Mouse (Mus musculus): ENCODE measurements around the gene Myo5c. TPM values are rescaled to one million over a fixed set of nuclear protein-coding genes. Genes with fewer than 3 reads are reported as not detected.

Myo5c gene
- total and polyA plus RNA-seq, 3 experiments: 3.8 to 5.2 (median 4.4) TPM

GRCm38 (mm10) chr9:75210269-75210668, 21.6 kb upstream of the Myo5c start:
- dilution Hi-C loops (cut with MboI; ENCODE audit: extremely low pct_ligation_motif_present, extremely low pct_unique_long_range_greater_than_20kb, low sequenced_read_pairs): no loop called here
- no peaks in the 10 kb centered on the region for H3K27me3 ChIP-seq (replicated peaks)
- no peaks in the 10 kb centered on the region for H3K4me1 ChIP-seq (ENCODE audit: control insufficient read depth in 1 of 2, insufficient read depth in 2 of 2)
- H3K79me2 ChIP-seq (replicated peaks; ENCODE audit: control insufficient read depth, extremely low read depth, insufficient read depth, poor library complexity, severe bottlenecking): no peaks in the 10 kb centered on the region
- peaks cover 46 to 85% of the 10 kb centered on the region in 2 experiments for H3K36me3 ChIP-seq (replicated peaks in 1 of 2; ENCODE audit: control insufficient read depth in 1 of 2, insufficient read depth in 1 of 2, low read length in 1 of 2)
- DNase-seq (ENCODE audit: extremely low read depth): no peak
- no peak overlapping the region for H3K27ac ChIP-seq (ENCODE audit: insufficient read depth, low read depth)
- TF ChIP-seq RCOR1 (conservative IDR thresholded peaks at IDR 0.05; ENCODE audit: low read depth, low read length): no peak
- peak in 1 of 2 experiments; percentile 41; a peak in 2 of 4 replicates for TF ChIP-seq CTCF (conservative IDR thresholded peaks at IDR 0.05 in 1 of 2, IDR thresholded peaks at IDR 0.05 in 1 of 2; ENCODE audit: low read depth in 2 of 2, low read length in 2 of 2)
- peak; percentile 30 for TF ChIP-seq RAD21 (IDR thresholded peaks at IDR 0.05; ENCODE audit: low read depth, low read length)
- no peak for TF ChIP-seq POLR2AphosphoS2 (IDR thresholded peaks at IDR 0.05; ENCODE audit: low read depth, low read length)
- no peak for TF ChIP-seq TCF12 (IDR thresholded peaks at IDR 0.05; ENCODE audit: low read depth, low read length)
- no peak overlapping the region for H3K4me2 ChIP-seq (ENCODE audit: insufficient read depth, low read depth, poor library complexity, severe bottlenecking)
- no peak overlapping the region for H3K9ac ChIP-seq (ENCODE audit: insufficient read depth, low read depth)
- H3K4me3 ChIP-seq (replicated peaks in 1 of 3; ENCODE audit: low read depth in 2 of 3, low read length in 2 of 3, poor library complexity in 1 of 3): no peak overlapping the region
- in situ Hi-C loops (cut with MboI; ENCODE audit: low pct_ligation_motif_present, low pct_unique_long_range_greater_than_20kb, low sequenced_read_pairs): no loop called here
- H3K9me3 ChIP-seq (replicated peaks; ENCODE audit: low read length): no peaks in the 10 kb centered on the region

- TF ChIP-seq KAT2A (IDR thresholded peaks at IDR 0.05; ENCODE audit: insufficient replicate concordance, low read length): no peak
- no peak for TF ChIP-seq MEF2A (IDR thresholded peaks at IDR 0.05; ENCODE audit: borderline replicate concordance, low read depth, low read length)
- no peak for TF ChIP-seq CHD2 (IDR thresholded peaks at IDR 0.05; ENCODE audit: low read length)
- TF ChIP-seq ZNF384 (IDR thresholded peaks at IDR 0.05; ENCODE audit: low read depth, low read length): no peak
- in situ Hi-C loops (cut with MboI; ENCODE audit: low pct_ligation_motif_present, low pct_unique_long_range_greater_than_20kb, low sequenced_read_pairs) (no loop called here), dilution Hi-C loops (cut with MboI; ENCODE audit: extremely low pct_ligation_motif_present, extremely low pct_unique_long_range_greater_than_20kb, low sequenced_read_pairs) (no loop called here)
- DNase-seq (ENCODE audit: extremely low read depth): no peak
- Histone ChIP-seq H3K27ac (ENCODE audit: insufficient read depth, low read depth) (no peak overlapping the region), H3K27me3 (replicated peaks) (no peaks in the 10 kb centered on the region), H3K4me1 (ENCODE audit: control insufficient read depth in 1 of 2, insufficient read depth in 2 of 2) (no peaks in the 10 kb centered on the region), H3K9me3 (replicated peaks; ENCODE audit: low read length) (no peaks in the 10 kb centered on the region), H3K9ac (ENCODE audit: insufficient read depth, low read depth) (no peak overlapping the region), H3K79me2 (replicated peaks; ENCODE audit: control insufficient read depth, extremely low read depth, insufficient read depth, poor library complexity, severe bottlenecking) (no peaks in the 10 kb centered on the region), H3K4me2 (ENCODE audit: insufficient read depth, low read depth, poor library complexity, severe bottlenecking) (no peak overlapping the region), H3K4me3 (replicated peaks in 1 of 3; ENCODE audit: low read depth in 2 of 3, low read length in 2 of 3, poor library complexity in 1 of 3) (no peak overlapping the region), H3K36me3 (replicated peaks in 1 of 2; ENCODE audit: control insufficient read depth in 1 of 2, insufficient read depth in 1 of 2, low read length in 1 of 2) (peaks cover 60 to 88% of the 10 kb centered on the region in 2 experiments)
Measured at GRCm38 (mm10) chr9:75214743-75215413, 16.9 kb upstream of the Myo5c start.

- Histone ChIP-seq H3K4me1 (ENCODE audit: control insufficient read depth in 1 of 2, insufficient read depth in 2 of 2) (peaks cover 0 to 8% of the 10 kb centered on the region in 2 experiments; a peak in 1 of 4 replicates), H3K4me3 (replicated peaks in 1 of 3; ENCODE audit: low read depth in 2 of 3, low read length in 2 of 3, poor library complexity in 1 of 3) (no peak overlapping the region), H3K27ac (ENCODE audit: insufficient read depth, low read depth) (no peak overlapping the region), H3K79me2 (replicated peaks; ENCODE audit: control insufficient read depth, extremely low read depth, insufficient read depth, poor library complexity, severe bottlenecking) (no peaks in the 10 kb centered on the region), H3K27me3 (replicated peaks) (no peaks in the 10 kb centered on the region), H3K9me3 (replicated peaks; ENCODE audit: low read length) (no peaks in the 10 kb centered on the region), H3K36me3 (replicated peaks in 1 of 2; ENCODE audit: control insufficient read depth in 1 of 2, insufficient read depth in 1 of 2, low read length in 1 of 2) (peaks cover 53 to 77% of the 10 kb centered on the region in 2 experiments), H3K9ac (ENCODE audit: insufficient read depth, low read depth) (no peak overlapping the region), H3K4me2 (ENCODE audit: insufficient read depth, low read depth, poor library complexity, severe bottlenecking) (no peak overlapping the region)
- DNase-seq (ENCODE audit: extremely low read depth): no peak
- no peak for TF ChIP-seq RCOR1 (conservative IDR thresholded peaks at IDR 0.05; ENCODE audit: low read depth, low read length)
- TF ChIP-seq MYC (IDR thresholded peaks at IDR 0.05; ENCODE audit: low read depth, low read length): no peak
- TF ChIP-seq USF1 (IDR thresholded peaks at IDR 0.05; ENCODE audit: low read depth, low read length): no peak
- no peak for TF ChIP-seq CHD2 (IDR thresholded peaks at IDR 0.05; ENCODE audit: low read length)
- in situ Hi-C loops (cut with MboI; ENCODE audit: low pct_ligation_motif_present, low pct_unique_long_range_greater_than_20kb, low sequenced_read_pairs) (no loop called here), dilution Hi-C loops (cut with MboI; ENCODE audit: extremely low pct_ligation_motif_present, extremely low pct_unique_long_range_greater_than_20kb, low sequenced_read_pairs) (no loop called here)
Measured at GRCm38 (mm10) chr9:75219942-75220341, 11.9 kb upstream of the Myo5c start.

Measured in CH12.LX (cell line).